Mouse (Mus musculus) testis, postnatal 10 days (tissue): Measurements from ENCODE around the gene Ddb1.
"Not testable (repeated sequence)": the region's sequence is repeated elsewhere in the genome, so short reads cannot be mapped to it uniquely, and the experiment has no call there.

ENCODE experiments used
- DNase-seq: peaks from one replicate; pipeline ENCODE4 v3.0.0; 2021; ENCODE audit warnings: low spot score

Ddb1 gene

DNA sequence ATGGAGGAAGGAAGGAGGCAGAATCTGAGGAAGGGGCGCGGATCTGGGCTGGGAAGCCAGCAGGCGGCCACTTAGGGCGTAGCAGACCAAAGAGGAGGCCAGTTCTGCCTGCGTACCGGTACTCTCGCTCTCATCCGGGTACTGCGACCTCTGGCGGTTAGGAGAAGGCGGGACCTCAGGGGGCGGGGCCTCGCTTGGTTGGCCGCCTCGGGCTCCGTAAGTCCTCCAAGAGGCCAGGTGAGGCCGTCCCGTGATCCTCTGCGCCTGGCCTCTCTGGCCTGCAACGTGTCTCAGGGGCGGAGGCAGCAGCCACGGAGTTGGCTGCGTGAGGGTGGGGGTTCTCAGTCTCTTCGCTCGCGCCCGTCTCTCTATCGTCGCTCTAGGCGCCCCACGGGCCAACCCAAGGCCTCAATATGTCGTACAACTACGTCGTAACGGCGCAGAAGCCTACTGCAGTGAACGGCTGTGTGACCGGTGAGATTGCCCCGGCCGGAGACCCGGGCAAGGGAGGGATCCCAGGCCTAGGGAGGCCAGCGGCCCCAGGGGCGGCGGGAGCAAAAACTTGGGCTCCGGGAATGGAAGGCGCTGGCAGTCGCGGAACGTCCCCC is at the start of gene Ddb1, which contains the start of gene Tkfc:
Gene Ddb1, plus strand, starts transcription at position 35 of the 608 bp plus-strand sequence.
Gene Tkfc, minus strand, starts transcription at position 362 of the 608 bp plus-strand sequence.
- DNase-seq, result peak; percentile 99

DNA sequence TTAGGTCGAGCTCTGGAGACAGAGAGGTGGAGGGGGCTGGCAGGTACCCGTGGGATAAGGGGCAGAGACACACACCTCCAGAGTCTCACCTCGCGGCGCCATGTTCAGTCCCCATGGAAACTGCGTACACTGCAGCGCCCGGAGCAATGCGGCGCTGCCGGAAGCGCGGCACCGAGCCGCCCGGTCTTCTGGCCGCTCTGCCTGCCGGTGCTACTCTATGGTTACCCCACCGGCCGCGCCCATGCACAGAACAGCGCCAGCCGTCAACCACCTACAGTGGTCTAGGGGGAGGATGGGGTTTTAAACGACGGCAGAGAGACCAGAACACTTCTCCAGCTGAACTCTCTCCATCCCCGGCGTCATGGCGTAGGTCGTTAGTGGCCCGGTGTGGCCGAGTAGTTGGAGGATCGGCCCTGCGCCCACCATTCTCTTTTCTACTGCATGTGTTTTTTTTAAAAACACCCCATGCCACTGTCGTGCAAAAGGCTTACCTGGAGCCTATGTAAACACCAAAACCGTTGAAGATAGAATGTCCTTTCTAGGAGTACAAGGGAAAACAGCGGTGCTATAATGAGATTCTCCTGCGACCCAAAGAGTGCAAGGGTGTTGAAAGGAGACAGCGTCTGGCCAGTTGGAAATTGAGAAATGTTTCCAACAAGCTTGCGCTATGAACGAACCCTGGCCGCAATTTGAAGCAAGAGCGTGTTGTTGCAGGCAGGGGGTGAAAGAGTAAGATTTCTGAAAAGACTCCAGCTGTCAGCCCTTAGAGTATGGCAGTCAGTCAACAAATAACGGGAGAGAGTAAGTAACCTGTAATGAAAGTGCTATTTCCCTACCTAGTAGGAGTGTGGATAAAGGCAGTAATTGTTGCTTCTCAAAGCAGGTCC is 49.3 kb upstream of the Ddb1 start, which contains the start of gene Tmem216:
Gene Tmem216, minus strand, starts transcription at position 615 of the 887 bp plus-strand sequence.
- DNase-seq, result peak; percentile 85

DNA sequence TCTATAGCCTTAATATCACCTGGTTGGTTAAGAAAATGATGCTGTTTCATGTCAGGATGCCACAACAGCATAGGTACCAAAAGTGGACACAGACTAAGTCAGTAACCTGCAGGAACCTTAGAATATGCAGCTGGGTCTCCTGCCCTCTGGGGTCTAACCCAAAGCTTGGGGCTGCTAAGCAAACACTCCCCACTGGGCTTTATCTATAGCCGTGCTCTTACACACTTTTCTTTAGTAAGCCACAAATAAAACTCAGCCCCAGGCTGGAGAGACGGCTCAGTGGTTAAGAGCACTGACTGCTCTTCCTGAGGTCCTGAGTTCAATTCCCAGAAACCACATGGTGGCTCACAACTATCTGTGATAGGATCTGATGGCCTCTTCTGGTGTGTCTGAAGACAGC is 48.1 kb upstream of the Ddb1 start:
- DNase-seq, result no peak

DNA sequence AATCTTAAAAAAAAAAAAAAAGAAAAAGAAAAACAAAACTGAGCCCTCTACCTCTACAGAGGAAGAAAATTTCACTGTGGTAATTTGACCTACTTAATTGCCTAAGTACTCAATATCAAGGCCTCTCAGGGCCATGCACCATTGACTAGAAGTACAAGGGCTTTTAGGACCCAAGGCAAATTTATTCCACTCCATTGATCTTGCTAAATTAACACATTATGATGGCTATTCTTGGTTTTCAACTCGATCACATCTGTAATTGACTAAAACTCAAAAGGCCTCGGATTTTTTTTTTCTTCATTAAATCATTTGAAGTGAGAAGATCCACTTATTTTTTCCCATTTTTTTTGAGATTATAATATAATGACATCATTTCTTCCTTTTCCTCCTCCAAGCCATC is 47.7 kb upstream of the Ddb1 start:
- DNase-seq, result no peak

DNA sequence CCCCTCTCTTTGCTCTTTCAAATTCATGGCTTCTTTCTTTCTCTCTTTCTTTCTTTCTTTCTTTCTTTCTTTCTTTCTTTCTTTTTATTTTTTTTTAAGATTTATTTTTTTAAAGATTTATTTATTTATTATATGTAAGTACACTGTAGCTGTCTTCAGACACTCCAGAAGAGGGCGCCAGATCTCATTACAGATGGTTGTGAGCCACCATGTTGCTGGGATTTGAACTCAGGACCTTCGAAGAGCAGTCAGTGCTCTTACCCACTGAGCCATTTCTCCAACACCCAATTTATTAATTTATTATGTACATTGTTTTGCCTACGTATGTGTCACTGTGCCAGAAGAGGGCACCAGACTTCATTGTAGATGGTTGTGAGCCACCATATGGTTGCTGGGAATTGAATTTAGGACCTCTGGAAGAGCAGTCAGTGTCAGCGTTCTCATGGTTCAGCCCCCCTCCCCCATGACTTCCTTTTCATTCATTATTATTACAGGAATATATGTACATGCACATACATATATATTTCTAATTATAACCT is 47.2 kb upstream of the Ddb1 start:
- not testable (repeated sequence) for DNase-seq

DNA sequence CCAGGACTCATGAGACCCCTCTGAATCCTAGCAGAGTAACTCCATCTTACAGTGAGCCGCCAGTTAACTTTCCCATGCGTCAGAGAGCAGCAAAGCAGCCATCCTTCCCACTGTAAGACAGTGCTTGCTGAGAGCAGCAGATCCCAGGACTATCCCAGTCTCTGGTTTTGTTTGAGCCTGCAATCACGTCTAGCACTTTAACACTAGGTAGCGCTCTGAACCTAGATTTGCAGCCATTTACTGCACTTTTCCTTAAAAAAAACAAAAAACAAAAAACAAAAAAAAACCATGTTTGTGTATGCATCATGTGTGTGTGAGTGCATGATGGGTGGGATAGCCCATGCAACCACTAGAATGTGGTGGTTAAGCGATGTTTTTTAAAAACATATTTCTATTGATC is 45.0 kb upstream of the Ddb1 start:
- DNase-seq, result no peak

DNA sequence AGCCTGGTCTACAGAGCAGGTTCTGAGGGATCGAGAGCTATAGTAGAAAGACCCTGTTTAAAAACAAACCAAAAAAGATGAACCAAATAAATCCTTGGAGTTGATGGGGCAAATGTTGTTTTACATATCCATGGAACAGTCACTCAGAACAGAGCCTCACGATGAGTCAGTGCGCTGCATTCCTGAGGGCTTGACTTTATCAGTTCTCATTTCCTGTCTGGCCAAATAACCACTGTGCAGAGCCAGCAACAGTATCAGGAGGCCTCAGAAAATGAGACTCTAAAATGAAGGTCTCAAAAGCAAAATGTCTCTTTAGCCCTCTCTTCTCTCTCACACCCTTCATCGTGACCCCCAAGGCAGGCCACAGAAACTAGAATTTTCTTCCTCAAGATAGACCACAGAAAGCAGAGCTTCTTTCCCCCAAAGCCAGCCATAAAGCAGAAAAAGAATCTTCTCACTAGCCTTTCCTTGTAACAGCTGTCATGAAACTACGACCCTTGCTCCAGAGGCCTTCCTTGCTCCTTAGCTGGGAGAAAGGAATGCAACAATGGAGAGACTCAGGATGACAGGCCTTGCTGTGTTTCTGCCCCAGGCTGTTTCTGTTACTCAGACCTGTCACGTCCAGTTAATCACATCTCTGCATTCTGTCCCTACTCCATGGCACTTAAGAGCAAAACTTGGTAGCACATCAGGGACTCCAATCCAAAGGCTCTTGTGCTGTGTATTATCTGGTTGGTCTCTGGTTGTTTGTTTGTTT is 43.4 kb upstream of the Ddb1 start:
- no peak for DNase-seq

DNA sequence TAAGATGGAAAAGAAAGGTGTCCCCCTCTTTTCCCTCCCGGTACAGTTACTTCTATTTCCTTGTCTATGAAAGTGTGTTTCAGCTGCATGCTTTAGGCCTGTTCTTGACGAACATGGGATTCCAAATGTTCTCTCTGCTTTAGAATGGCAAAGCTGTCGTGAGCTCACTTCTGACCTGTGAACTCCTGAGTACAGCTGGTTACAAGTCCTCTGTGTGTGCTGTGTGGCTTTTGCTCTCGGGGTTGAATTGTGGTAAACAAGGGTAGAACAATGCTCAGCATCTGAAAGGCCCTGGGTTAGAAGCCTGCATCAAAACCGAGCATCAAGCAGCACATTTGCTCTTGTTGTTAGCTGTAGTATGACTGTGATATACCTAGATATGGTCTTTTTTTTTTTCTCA is 42.8 kb upstream of the Ddb1 start:
- DNase-seq, result no peak

DNA sequence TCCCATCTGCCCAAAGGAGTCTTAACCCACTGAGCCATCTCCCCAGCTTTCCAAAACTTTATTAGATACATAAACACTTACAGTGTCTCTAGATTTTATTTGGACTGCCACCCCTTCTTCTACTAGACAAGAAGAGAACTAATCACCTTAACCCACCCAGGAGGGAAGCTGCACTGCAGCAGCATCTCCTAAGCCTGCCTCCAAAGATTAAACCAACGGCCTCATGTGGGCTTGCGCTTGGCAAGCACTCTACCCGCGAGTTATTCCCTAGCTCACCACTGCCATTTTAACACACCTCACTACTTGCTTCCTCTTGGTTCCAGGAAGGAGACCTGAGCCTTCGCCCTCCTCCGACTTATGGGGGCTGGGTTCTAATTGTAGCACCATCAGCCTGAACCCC is 40.8 kb upstream of the Ddb1 start:
- DNase-seq, result no peak

DNA sequence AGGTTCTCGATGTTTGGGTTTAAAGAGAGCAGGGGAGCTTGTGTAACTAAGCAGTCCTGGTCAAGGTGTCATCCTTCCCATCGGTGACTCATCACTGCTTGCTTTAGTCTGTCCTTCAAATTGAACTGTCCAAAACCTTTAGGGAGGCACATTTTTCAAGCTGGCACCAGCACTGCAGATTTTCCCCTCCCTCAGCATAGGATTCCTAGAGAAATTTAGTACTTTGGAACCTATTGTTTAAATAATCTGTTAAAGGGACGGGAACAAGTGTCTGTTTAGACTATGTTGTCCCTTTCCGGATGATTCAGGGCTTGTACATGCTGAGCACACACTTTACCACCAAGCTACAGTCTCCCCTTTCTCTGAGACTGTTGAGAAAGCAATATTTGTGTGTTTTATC is 39.9 kb upstream of the Ddb1 start:
- no peak for DNase-seq

DNA sequence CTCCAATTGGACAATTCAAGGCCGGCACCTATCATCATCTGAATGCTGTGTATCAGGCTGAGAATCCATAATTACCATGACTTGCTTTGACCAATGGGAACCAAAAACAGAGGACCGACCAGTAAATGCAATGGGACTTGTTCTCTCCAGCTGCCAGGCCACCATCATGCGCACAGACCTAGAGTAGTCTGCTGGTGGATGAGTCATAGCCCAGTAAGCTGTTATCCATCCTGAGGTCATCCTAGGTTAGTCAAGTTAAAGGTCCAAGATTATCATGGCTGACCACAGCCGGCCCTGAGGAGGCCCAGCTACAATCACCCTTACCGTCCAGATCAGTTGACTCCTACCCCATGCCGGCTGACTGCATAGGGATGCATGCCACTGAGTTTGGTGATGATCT is 35.5 kb upstream of the Ddb1 start:
- no peak for DNase-seq

DNA sequence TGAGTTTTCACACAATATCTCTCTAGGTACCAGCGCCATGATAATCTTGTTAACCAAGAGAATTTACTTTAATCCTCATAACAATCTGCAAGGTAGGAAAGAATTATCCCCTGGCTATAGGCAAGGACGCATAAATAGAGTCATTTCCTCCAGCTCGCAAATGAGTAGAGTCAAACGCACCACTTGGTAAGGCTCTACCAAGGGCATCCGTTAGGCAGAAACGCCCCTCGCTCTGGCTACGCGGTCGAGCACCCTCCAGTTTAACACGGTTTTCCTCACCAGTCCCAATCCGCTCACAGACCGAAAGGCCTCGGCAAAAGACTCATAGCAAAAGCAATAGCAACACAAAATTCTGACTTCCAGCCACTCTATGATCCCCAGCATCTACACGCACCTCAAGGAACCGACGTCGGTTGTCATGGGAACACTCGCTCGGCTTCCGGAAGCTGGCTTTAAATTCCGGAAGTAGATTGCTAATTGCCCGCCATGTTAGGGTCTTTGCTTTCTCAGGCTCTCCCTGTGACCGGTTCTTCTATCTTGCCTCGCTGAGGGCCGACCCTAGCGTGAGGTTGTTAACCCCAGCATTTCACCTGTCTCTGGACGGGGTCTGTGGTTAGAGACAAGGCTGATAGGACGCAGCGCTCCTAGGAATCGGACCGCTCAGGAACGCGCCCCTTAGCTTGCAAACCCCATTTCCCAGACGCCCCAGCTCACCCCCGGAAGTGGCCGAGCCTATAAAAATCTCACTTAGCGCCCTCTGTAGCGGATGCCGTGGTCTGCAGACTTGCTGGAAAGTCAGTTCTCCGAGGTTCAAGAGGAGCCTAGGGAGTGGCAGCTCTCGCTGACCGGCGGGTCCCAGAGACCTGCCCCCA is 28.2 kb upstream of the Ddb1 start, which contains the start of the genes Cyb561a3 and Tmem138:
Gene Cyb561a3, plus strand, starts transcription at position 483 of the 872 bp plus-strand sequence.
Gene Tmem138, minus strand, starts transcription at position 673 of the 872 bp plus-strand sequence.
- DNase-seq, result peak; percentile 91

DNA sequence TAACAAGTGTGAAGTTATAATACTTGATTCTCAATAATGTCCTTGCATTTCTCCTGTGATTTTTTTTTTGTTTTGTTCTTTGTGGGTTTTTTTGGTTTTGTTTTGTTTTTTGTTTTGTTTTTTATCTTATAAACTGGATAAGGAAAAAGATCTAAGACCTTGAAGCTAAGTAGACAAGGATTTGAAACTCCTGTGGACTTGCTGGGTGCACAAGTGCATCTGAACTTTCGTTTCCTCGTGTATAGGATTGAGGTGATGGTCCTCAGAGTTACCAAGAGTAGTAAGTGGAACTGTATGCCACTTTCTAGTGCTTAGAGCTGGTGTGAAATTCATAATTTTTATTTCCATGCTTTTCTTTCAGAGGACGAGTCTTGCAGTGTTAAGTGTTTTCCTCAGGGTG is 25.0 kb upstream of the Ddb1 start:
- no peak for DNase-seq

DNA sequence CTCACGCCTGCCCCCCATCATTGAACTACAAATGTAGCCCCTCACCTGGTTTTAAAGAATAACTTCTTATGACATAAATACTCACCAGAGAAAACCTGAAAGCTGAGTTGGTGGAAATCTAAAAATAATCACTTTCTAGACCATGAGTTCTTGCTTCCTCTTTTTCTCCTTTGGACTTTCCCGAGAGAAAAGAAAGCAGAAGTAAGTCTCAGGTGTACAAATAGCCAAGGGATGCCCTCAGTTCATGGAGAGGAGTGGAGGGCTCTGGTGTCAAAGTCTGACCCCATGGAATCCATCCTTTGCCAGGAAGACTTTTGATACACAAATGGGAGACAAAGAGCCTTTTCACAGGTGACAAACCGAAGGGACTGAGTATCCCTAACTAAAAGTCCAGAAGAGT is 24.4 kb upstream of the Ddb1 start:
- DNase-seq, result no peak

DNA sequence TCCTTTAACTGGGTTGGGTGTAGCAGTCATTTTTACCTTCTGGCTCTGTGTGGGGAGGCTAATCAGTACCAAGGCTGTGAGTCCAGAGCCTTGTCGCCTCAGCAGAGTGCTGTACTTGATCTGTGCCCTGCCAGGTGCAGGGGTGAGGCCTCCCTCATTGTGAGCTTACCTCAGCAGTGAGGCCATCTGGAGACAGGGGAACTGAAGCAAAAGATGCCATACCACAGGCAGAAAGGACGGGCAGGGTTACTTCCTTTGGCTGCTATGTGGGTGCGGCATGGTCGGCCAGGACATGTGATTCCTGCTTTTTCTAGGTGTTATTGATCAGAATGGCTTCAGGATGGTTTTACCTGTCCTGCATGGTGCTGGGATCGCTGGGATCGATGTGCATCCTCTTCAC is 23.1 kb upstream of the Ddb1 start:
- no peak for DNase-seq

DNA sequence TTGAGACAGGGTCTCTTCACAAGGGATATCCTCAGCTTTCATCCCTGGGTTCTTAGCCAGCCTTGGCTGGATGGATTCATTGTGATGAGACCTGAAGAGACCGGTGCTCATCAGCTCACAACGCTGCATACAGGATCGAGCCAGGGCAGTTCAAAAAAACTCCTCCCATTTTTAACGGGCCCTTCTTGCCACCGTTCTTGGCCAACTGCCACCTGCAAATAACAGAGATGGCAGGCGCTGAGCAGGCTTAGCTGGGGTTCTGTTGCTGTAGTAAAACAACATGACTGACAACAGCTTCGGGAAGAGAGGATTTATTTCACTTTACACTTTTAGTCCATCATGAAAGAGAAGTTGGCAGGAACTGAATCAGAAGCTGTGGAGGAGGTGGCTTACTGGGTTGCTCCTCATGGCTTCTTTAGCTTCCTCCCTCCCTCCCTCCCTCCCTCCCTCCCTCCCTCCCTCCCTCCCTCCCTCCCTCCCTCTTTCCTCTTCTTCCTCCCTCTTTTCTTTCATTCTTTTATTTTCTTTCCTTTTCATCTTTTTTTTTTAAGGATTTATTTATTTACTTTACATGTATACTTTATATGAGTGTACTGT is 21.5 kb upstream of the Ddb1 start:
- no peak for DNase-seq

DNA sequence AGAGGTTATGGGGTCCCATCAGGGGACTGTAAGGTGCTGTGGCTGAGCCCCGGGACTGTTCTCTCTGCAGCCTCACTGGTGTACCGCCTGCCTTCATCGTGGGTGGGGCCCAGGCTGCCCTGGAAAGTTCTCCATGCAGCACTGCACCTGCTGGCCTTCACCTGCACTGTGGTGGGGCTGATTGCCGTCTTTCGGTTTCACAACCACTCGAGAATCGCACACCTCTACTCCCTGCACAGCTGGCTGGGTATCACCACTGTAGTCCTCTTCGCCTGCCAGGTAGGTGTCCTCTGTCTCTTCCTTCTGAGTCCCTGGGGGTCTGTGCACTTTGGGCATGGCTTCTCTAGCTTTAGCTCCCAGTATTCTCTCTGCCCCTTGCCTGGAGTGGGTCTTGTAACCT is 20.0 kb upstream of the Ddb1 start:
- no peak for DNase-seq

DNA sequence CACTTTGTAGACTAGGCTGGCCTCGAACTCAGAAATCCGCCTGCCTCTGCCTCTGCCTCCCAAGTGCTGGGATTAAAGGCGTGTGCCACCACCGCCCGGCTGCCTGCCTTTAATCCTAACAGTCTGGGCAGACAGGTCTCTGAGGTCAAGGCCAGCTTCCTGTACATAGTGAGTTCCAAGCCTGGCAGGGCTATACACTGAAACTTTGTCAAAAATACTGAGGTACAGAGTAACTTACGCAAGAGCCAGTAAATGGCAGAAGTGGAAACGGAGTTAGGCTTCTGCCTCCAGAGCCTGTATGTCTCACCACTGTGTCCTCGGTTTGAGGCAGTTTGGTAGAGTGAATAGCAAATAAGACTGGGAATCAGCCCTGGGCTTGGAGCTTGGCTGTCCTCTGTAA is 17.9 kb upstream of the Ddb1 start:
- DNase-seq, result no peak

DNA sequence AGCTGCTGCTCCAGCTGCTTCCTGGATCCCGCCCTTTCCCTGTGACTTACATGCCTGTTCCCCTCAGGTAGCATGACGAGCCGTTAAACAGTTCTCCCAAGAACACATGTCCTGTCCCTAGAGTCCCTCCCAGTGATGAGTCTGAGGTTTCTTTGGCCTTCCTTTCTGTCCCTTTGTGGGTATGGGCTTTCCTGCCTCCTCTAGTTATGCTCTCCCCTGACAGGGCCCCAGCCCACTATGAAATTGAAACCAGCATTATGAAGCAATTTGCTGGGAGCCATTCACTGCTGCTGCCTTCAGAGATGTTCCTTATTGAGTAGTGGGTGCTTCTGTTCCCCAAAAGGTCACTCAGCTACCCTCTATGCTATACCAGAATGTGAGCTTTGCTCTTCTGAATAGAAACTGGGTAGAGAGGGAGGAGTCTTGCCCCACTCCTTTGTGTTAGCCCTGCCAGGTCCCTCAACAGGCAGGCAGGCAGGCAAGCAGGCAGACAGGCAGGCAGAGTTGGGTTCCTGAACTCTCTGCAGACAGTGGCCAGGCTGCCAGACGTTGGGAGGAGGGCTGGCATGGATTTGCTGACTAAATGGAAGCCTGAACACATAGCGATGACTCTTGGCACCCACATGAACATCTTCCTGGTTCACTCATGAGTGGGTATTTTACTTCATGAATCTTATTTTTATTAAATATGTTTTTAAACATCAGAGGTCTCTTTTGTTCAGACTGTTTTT is 15.8 kb upstream of the Ddb1 start:
- no peak for DNase-seq

DNA sequence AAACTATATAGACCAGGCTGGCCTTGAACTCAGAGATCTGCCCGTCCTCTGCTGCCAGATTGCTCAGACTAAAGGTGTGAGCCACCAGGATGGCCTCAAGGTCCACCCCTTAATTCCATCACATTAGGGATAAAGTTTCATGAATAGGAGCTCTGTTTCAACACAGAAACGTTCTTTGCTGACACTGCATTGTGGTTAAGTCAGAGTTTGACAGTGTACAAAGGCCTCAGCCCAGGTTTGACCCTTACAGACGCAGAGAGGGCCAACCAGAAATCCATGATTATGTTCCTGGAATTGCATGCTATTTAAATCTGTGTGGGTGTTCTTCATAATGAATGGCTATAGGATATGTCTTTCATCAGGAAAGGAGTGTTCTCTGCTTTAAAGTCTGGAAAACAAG is 14.8 kb upstream of the Ddb1 start:
- DNase-seq, result no peak
